Mouse (Mus musculus) heart, adult 9 months (tissue): ENCODE data around the gene Pdxp.

Experiments used
- DNase-seq, 2 experiments: peaks; one replicate each; pipeline ENCODE4 v3.0.0; 2022; ENCODE audit warnings: low spot score in 2 of 2

The Pdxp gene

GRCm38 (mm10) chr15:78899740-78900584 is 13.8 kb upstream of the Pdxp start, which contains the start of gene Sh3bp1:
Sh3bp1 (plus strand) TSS chr15:78899768.
- peak; percentile 60 to 65 for DNase-seq

GRCm38 (mm10) chr15:78900585-78901421 is 12.9 kb upstream of the Pdxp start:
- DNase-seq, result no peak

- no peak for DNase-seq
Observed at GRCm38 (mm10) chr15:78901422-78901789, 12.3 kb upstream of the Pdxp start.

- peak; percentile 71 to 78 for DNase-seq
Observed at GRCm38 (mm10) chr15:78903243-78903642, 10.5 kb upstream of the Pdxp start.

- no peak for DNase-seq
Observed at GRCm38 (mm10) chr15:78908399-78908798, 5.3 kb upstream of the Pdxp start.

GRCm38 (mm10) chr15:78908982-78909381 is 4.7 kb upstream of the Pdxp start:
- DNase-seq, result no peak

GRCm38 (mm10) chr15:78912040-78912439 is 1.7 kb upstream of the Pdxp start:
- DNase-seq, result no peak

- DNase-seq, result no peak
Observed at GRCm38 (mm10) chr15:78914091-78914822, 538 bp downstream of the Pdxp start.

GRCm38 (mm10) chr15:78914823-78915659 is 1.3 kb downstream of the Pdxp start:
- DNase-seq, result no peak

GRCm38 (mm10) chr15:78915660-78916017 is 1.9 kb downstream of the Pdxp start:
- peak; percentile 74 to 79 for DNase-seq

- DNase-seq, result no peak
Observed at GRCm38 (mm10) chr15:78916052-78916826, 2.5 kb downstream of the Pdxp start.

- DNase-seq, result no peak
Observed at GRCm38 (mm10) chr15:78918126-78918525, 4.4 kb downstream of the Pdxp start.

GRCm38 (mm10) chr15:78919914-78920313 is 6.2 kb downstream of the Pdxp start:
- no peak for DNase-seq

- DNase-seq, result no peak
Observed at GRCm38 (mm10) chr15:78922700-78923099, 9.0 kb downstream of the Pdxp start.

GRCm38 (mm10) chr15:78923585-78923984 is 9.9 kb downstream of the Pdxp start:
- DNase-seq, result no peak

- no peak for DNase-seq
Observed at GRCm38 (mm10) chr15:78925129-78925528, 11.4 kb downstream of the Pdxp start.

- DNase-seq, result peak; percentile 92 to 93
Observed at GRCm38 (mm10) chr15:78926021-78926919, 12.6 kb downstream of the Pdxp start, which contains the start of gene Lgals1. Lgals1 (plus strand) TSS chr15:78926725.

- DNase-seq, result peak; percentile 40 to 56
Observed at GRCm38 (mm10) chr15:78927021-78927787, 13.5 kb downstream of the Pdxp start.
